Mouse (Mus musculus): ENCODE results near the gene Meis1. TPM values are rescaled to one million over a fixed set of nuclear protein-coding genes. Genes with fewer than 3 reads are reported as not detected.
A peak's percentile ranks its signal among the peaks of the same experiment; 100 is the strongest.

Meis1 gene
- polyA plus RNA-seq, 1 experiment from 2014 or later: 24.6 TPM

DNA sequence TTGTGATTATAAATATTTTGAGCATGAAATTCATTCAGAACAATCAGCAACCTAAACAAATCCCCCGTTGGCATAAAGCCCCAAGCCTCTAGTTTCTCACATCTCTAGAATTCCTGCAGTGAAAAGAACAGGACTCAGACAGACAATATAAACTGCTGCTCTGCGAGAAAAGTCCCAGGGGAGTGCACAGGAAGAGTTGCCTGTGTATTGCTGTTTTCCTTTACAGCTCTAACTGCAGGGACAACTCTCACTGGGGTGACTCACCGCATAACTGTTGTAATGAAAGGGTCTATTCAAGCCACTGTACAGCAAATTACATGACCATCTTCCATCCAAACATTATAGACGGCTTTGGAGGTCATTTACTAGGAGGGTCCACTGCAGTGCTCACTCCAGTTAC, 77.9 kb downstream of the Meis1 start:
- H3K4me2 ChIP-seq: no peak overlapping the region
- H3K36me3 ChIP-seq: no peaks in the 10 kb centered on the region
- no peak overlapping the region for H3K27ac ChIP-seq
- H3K27me3 ChIP-seq (replicated peaks): no peaks in the 10 kb centered on the region
- H3K9ac ChIP-seq: no peak overlapping the region
- no peak for ATAC-seq
- peaks cover 15% of the 10 kb centered on the region for H3K4me1 ChIP-seq
- WGBS (ENCODE audit: insufficient replicate concordance): 63% methylated on average over 4 of the region's 4 CpGs
- no peaks in the 10 kb centered on the region for H3K9me3 ChIP-seq (replicated peaks)
- no peak overlapping the region for H3K4me3 ChIP-seq

DNA sequence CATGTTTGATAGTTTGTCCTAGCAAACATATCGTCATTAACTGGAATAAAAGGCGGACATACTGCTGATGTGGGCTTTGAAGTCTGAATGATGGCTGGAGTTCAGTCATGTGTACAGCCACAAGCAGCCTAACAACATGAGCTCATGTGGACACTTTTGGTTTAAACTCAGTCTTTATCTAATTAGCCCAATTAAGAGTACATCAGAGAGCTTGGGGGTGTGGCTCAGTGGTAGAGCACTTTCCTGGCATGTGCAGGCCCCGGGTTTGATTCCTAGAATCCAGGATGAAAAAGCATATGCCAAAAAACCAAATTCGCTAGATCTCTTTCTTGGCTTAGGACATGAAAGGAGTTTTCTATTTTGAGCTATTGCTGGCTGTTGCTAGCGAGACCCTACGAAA, 83.9 kb downstream of the Meis1 start:
- no peak for ATAC-seq
- H3K27me3 ChIP-seq (replicated peaks): no peaks in the 10 kb centered on the region
- H3K4me3 ChIP-seq: no peak overlapping the region
- no peak overlapping the region for H3K9ac ChIP-seq
- WGBS (ENCODE audit: insufficient replicate concordance): 70% methylated on average over 6 of the region's 6 CpGs
- peaks cover 9% of the 10 kb centered on the region; the same call in 1 of the 2 replicates for H3K4me1 ChIP-seq
- H3K27ac ChIP-seq: no peak overlapping the region
- H3K36me3 ChIP-seq: no peaks in the 10 kb centered on the region
- H3K4me2 ChIP-seq: no peak overlapping the region
- no peaks in the 10 kb centered on the region for H3K9me3 ChIP-seq (replicated peaks)

DNA sequence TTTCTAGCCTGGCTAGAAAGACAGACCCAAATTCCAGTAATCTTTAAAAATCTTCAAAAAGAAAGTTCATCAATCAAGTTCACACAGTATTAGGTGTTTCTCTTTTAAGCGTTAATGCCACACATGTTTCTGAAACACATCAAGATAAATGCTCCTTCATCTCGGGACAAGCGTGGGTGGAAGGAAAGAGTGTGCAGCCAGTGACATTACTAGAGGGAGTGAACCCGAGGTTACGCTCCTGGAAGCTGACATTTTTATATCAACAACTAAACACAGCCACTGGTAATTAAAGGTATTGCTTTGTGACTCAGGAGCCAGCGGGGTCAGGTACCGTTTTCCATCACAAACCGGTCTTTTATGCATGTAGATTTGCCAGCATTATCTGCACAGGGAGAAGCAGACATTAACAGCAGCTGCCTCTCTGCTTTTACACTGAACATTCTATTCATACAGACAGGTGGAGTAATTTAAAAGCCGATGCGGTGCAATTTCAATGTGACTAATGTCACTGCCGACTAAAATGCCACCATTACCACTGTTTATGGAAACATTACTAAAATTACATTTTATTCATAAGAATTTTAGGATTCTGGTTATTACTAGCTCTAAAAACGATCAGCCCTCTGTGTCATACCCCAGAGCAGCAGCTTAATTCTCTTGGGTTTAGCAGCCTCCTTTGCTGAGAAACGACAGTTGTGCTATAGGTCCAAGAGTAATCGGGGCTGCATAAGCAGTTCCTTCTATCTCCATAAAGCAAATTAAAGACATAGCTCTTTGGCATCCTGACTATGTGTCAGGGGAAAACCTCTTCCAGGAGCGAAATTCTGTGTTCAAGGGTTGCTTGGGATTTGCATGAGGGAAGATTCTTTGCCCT, 87.5 kb downstream of the Meis1 start:
- no peak overlapping the region for H3K9ac ChIP-seq
- H3K36me3 ChIP-seq: no peaks in the 10 kb centered on the region
- peaks cover 14% of the 10 kb centered on the region; the same call in 1 of the 2 replicates for H3K4me1 ChIP-seq
- ATAC-seq: no peak
- H3K27ac ChIP-seq: no peak overlapping the region
- H3K9me3 ChIP-seq (replicated peaks): no peaks in the 10 kb centered on the region
- no peak overlapping the region for H3K4me3 ChIP-seq
- H3K4me2 ChIP-seq: no peak overlapping the region
- WGBS (ENCODE audit: insufficient replicate concordance): 63% methylated on average over 15 of the region's 15 CpGs
- H3K27me3 ChIP-seq (replicated peaks): no peaks in the 10 kb centered on the region

DNA sequence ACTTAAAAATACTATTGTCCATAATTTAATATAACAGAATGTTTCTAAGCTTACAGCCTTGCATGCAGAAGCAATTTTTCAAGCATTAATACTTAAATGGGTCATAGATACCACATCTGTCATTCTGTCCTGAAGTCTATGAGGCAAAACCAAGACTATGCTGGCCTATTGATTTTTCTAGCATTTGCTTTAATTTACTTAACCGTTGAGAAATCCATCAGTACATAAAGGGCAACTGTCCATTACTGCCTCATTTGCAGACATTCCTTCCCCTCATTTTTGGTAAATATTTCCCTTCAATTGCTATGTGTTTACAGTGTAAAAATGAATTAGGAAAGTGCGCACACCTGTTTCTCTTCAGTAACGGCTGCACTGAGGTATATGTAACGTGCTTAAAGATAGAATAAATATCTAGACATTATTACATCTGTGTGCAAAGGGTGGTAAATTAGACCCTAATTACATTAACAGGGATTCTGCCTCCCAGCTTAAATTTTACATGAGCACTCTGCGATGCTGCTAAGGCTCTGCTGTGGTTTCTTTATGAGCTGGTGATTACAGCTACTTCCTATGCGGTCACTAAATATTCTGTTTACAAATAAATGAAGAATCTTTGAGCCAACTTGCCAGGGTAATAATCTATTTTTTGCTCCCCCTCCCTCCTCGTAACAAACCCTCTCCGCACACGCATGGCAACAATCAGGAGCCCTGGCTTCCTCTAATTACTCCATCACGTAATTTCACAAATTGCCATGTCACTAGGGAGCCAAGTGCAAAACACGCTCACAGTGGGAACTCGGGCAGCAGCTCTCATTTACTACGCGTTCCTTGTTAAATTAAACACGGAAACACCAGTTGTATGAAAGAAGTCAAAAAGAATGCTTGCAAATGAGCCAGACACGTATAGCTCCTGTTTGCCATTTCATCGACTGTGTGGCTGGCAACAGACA, 88.7 kb downstream of the Meis1 start:
- Histone ChIP-seq H3K27ac (no peak overlapping the region), H3K4me2 (no peak overlapping the region), H3K27me3 (replicated peaks) (no peaks in the 10 kb centered on the region), H3K36me3 (no peaks in the 10 kb centered on the region), H3K4me1 (peaks cover 23% of the 10 kb centered on the region), H3K4me3 (no peak overlapping the region), H3K9ac (no peak overlapping the region), H3K9me3 (replicated peaks) (no peaks in the 10 kb centered on the region)
- ATAC-seq: no peak
- 82% methylated on average over 17 of the region's 17 CpGs for WGBS (ENCODE audit: insufficient replicate concordance)

DNA sequence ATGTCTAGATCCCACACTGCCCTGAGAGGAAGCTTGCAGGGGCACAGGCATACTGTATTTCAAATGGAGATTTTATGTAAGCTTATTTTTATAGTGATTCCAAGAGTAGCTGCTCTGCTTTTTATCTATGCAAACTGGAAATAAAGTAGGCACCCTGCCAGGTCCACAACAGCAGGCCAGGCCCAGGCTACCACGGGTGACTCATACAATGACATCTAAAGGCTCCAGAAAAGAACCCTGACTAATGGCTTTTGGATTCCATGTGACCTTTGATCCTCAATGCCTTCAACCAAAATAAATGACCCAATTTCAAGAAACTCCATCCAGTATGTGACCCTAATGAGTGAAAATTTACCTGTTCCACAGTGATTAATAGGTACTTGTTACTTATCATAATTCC, 91.4 kb downstream of the Meis1 start:
- Histone ChIP-seq H3K27me3 (replicated peaks) (no peaks in the 10 kb centered on the region), H3K36me3 (no peaks in the 10 kb centered on the region), H3K4me1 (peaks cover 36% of the 10 kb centered on the region), H3K4me2 (no peak overlapping the region), H3K27ac (no peak overlapping the region), H3K9ac (no peak overlapping the region), H3K9me3 (replicated peaks) (no peaks in the 10 kb centered on the region), H3K4me3 (no peak overlapping the region)
- ATAC-seq: no peak
- 13% methylated on average over 1 of the region's 1 CpGs for WGBS (ENCODE audit: insufficient replicate concordance)

DNA sequence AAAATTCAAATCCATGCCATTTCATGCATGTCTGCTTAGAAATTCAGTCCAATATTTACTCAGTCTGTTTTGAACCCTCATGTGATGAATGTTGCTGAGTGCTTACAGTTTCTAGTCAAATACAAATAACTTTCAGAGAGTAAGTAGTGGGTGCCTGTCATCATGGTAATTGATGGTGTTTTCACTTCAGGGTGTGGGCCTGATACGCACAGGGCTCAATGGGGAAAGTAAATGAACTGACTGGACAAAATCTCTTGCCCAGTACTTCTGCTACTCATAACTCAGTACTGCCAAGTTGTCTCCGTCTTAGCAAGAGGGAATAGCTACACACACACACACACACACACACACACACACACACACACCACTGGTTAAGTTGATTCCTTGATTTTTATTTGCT, 92.0 kb downstream of the Meis1 start:
- 50% methylated on average over 2 of the region's 2 CpGs for WGBS (ENCODE audit: insufficient replicate concordance)
- H3K9ac ChIP-seq: no peak overlapping the region

DNA sequence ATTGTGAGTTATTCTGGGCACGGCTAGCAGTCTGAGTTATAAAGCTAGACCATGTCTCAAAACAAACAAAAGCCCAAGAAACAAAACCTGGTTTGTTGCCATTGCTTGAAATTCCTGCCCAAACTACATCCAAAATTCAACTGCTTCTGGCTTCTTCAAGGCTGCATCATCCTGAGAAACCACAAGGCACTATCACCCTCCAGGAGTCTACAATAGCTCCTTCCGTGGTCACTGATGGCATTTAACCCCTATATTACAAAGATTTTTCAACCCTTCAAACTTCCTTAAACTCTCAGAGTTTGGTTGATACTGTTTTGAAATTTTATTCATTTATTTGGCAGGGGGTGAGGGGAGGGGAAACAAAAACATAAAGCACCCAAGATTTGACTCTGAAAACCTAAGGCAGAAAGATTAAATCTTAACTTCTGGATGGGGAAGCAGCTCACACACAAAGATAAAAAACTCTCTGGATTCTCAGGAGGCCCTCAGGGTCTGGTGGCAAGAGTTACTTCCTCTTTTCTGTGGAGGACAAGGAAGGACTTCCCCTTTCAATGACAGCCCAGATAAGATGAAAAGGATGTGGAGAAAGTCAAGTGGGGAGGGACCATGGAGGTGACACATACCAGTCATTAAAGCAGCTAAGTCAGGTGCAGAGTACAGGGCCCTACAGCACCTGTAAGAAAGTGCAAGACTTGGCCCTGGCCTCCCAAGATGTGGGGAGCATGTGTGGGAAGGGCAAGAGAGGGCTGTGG, 94.0 kb downstream of the Meis1 start:
- no peak overlapping the region for H3K9ac ChIP-seq
- no peaks in the 10 kb centered on the region for H3K27me3 ChIP-seq (replicated peaks)
- peak; percentile 27; the same call in 1 of the 2 replicates for ATAC-seq
- H3K27ac ChIP-seq: no peak overlapping the region
- no peaks in the 10 kb centered on the region for H3K9me3 ChIP-seq (replicated peaks)
- H3K4me3 ChIP-seq: no peak overlapping the region
- H3K36me3 ChIP-seq: 0 out of 2 replicates have a peak, but pooled peaks cover 2% of the 10 kb centered on the region
- no peak overlapping the region for H3K4me2 ChIP-seq
- WGBS (ENCODE audit: insufficient replicate concordance): 25% methylated on average over 2 of the region's 2 CpGs
- H3K4me1 ChIP-seq: peaks cover 30% of the 10 kb centered on the region

More for the DNA sequence above, 92.0 kb downstream of the Meis1 start:
- ATAC-seq: no peak
- H3K27ac ChIP-seq: no peak overlapping the region
- H3K4me2 ChIP-seq: no peak overlapping the region
- peaks cover 36% of the 10 kb centered on the region for H3K4me1 ChIP-seq
- H3K36me3 ChIP-seq: no peaks in the 10 kb centered on the region
- no peak overlapping the region for H3K4me3 ChIP-seq
- H3K27me3 ChIP-seq (replicated peaks): no peaks in the 10 kb centered on the region
- no peaks in the 10 kb centered on the region for H3K9me3 ChIP-seq (replicated peaks)

DNA sequence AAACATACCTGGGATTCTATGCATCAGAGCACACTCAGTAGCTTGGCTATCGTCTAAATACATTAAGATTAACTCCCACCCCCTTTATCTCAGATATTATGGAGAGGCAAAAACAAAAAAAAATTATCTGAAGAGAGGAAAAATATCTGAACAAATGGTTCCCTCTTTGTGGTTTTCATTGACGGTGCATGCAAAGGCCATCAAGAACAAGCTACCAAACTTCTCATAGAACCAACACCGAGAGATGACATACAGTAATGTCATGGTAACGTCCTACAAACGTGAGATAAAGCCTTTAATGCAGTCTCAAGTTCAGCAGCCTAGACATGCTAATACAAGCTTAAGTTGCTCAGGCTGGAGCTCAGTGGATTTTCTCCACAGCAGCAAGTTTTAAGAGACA, 95.5 kb downstream of the Meis1 start:
- 0 out of 2 replicates have a peak, but pooled peaks cover 4% of the 10 kb centered on the region for H3K36me3 ChIP-seq
- no peak overlapping the region for H3K27ac ChIP-seq
- no peaks in the 10 kb centered on the region for H3K27me3 ChIP-seq (replicated peaks)
- peaks cover 30% of the 10 kb centered on the region for H3K4me1 ChIP-seq
- no peak overlapping the region for H3K4me2 ChIP-seq
- no peaks in the 10 kb centered on the region for H3K9me3 ChIP-seq (replicated peaks)
- H3K9ac ChIP-seq: no peak overlapping the region
- WGBS (ENCODE audit: insufficient replicate concordance): 36% methylated on average over 5 of the region's 5 CpGs
- ATAC-seq: no peak
- H3K4me3 ChIP-seq: no peak overlapping the region

DNA sequence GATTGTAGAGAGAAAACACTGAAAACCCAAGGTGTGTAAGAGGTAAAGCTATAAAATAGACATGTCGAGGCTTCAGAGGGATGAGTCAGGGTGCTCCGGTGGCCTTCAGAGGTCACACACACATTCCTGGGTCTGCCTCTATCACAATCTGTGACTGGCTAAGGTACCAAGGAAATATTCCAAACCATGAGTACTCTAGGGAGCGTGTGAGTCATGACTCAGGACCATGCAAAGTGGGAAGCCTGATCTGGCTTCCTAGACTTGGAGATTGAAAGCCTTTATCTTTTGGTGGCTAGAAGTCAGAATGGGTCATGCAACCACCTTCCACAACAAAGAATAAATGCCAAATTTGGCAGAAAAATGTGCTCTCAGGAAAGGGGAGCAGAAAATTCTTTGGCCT, 98.1 kb downstream of the Meis1 start:
- Histone ChIP-seq H3K4me3 (no peak overlapping the region), H3K27me3 (replicated peaks) (no peaks in the 10 kb centered on the region), H3K4me1 (peaks cover 19% of the 10 kb centered on the region), H3K4me2 (no peak overlapping the region), H3K9ac (no peak overlapping the region), H3K27ac (no peak overlapping the region), H3K9me3 (replicated peaks) (no peaks in the 10 kb centered on the region), H3K36me3 (0 out of 2 replicates have a peak, but pooled peaks cover 4% of the 10 kb centered on the region)
- 64% methylated on average over 3 of the region's 3 CpGs for WGBS (ENCODE audit: insufficient replicate concordance)
- ATAC-seq: no peak

DNA sequence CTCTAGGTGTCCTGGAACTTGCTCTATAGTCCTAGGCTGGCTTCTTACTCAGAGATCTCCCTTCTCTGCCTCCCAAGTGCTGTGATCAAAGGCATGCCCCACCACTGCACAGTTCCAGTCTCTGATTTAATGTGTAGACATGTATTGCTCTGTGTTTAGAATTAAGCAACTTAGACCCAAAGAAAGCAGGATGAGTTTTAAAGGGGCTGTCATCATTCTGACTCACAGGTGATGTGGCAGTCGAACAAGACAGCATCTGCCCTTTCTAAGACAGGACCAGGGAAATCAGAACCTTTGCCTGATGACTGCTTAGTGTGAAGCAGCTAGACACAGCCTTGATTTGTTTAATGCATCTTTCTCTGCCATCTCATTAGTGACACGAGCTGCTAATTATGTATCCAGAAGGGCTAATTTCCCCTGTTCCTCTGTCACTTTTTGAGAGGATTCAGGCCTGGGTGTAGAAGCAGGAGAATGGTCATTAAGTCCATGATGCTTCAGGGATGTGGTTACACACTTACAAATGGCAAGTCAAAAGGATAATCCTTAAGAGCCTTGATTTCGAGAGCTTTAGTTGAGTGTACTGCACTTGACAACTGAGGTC, 99.5 kb downstream of the Meis1 start:
- no peak overlapping the region for H3K9ac ChIP-seq
- no peaks in the 10 kb centered on the region for H3K9me3 ChIP-seq (replicated peaks)
- no peak for ATAC-seq
- no peak overlapping the region for H3K4me3 ChIP-seq
- no peaks in the 10 kb centered on the region for H3K27me3 ChIP-seq (replicated peaks)
- 63% methylated on average over 3 of the region's 3 CpGs for WGBS (ENCODE audit: insufficient replicate concordance)
- H3K36me3 ChIP-seq: 0 out of 2 replicates have a peak, but pooled peaks cover 4% of the 10 kb centered on the region
- H3K27ac ChIP-seq: no peak overlapping the region
- H3K4me1 ChIP-seq: peaks cover 6% of the 10 kb centered on the region
- H3K4me2 ChIP-seq: no peak overlapping the region

DNA sequence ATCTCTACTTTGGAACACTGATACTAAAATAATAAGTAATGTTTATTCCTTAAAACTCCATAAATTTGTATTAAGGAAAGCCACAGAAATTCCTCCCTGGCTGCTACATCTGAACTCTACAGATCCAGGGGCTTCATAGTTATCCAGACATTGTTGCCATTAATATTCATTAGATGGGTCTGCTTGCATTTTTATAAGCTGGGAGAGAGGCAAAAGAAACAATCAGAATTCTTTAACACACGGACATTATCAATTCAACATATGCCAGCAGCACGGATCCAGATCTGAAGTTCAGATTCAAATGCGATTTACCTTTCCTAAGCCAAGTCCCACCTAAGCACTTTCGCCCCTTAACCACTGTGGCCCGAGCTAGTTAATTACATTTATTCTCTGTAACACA, 100.9 kb downstream of the Meis1 start:
- H3K27ac ChIP-seq: no peak overlapping the region
- 0 out of 2 replicates have a peak, but pooled peaks cover 4% of the 10 kb centered on the region for H3K36me3 ChIP-seq
- no peak for ATAC-seq
- H3K27me3 ChIP-seq (replicated peaks): no peaks in the 10 kb centered on the region
- WGBS (ENCODE audit: insufficient replicate concordance): 74% methylated on average over 5 of the region's 5 CpGs
- H3K4me3 ChIP-seq: no peak overlapping the region
- H3K4me2 ChIP-seq: no peak overlapping the region
- no peaks in the 10 kb centered on the region for H3K9me3 ChIP-seq (replicated peaks)
- H3K4me1 ChIP-seq: no peaks in the 10 kb centered on the region
- H3K9ac ChIP-seq: no peak overlapping the region

Data from liver, embryonic 12.5 days (tissue).